Mouse (Mus musculus) bone marrow, adult 2 months (tissue): ENCODE data around the gene Sstr4.

Experiments
- CTCF ChIP-seq: fragments of 200-500 bp; IDR thresholded peaks from 2 replicates; pipeline ENCODE4 v1.5.1; 2011; ENCODE audit warnings: low read length, control low read depth; ENCODE audit not compliant: control insufficient read depth, insufficient read depth
- POLR2A ChIP-seq: fragments of 200-500 bp; IDR thresholded peaks from 2 replicates; pipeline ENCODE4 v1.6.1; 2011; ENCODE audit warnings: low read depth, mild to moderate bottlenecking, control low read depth, low read length, borderline replicate concordance; ENCODE audit not compliant: control insufficient read depth

DNA sequence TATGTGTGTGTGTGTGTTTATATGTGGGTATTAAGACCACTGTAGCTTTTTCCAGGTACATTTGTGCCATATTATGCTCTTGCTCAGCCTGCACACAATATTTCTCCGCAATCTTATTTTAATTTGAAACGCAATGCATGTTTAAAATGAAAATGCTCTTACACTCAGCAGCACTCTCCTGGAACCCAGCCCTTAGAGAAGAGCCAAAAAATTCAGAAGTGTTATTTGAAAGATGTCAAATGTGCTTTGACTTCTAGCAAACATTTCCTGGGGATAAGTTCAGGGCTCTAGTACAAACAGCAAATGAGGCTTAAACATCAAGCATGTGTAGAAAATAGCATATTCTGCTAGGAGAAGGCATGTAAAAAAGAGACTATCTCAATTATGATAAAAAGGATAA lies 24.6 kb downstream of the Sstr4 start:
- no peak for TF ChIP-seq CTCF
- no peak for TF ChIP-seq POLR2A
